Comparison of ENCODE assay signal across 8 mouse cellular contexts in genomic region chr4:82499238-82499637, GRCm38 (mm10).
DNase-seq lines count a peak whose midpoint lies in the region; ATAC-seq lines count a peak whose summit lies in the region.

No protein-coding gene starts in this region.

- no peaks in the 10 kb centered on the region for H3K27me3 ChIP-seq in lung, embryonic 15.5 days
- H3K27me3 ChIP-seq in hindbrain, embryonic 16.5 days (replicated peaks; ENCODE audit: control insufficient read depth, insufficient read depth, low read length) = no peaks in the 10 kb centered on the region; the same call in 1 of the 2 replicates
- H3K27me3 ChIP-seq in stomach, embryonic 14.5 days (ENCODE audit: control insufficient read depth, insufficient read depth, low read length) = no peaks in the 10 kb centered on the region

- peak overlapping the region; percentile 70 for H3K27ac ChIP-seq in lung, embryonic 15.5 days
- peak overlapping the region; percentile 30 for H3K27ac ChIP-seq in hindbrain, embryonic 16.5 days (ENCODE audit: low read depth, low read length)
- no peak overlapping the region for H3K27ac ChIP-seq in stomach, embryonic 14.5 days (ENCODE audit: low read length)

- peak overlapping the region; percentile 52 for H3K4me2 ChIP-seq in lung, embryonic 15.5 days
- peak overlapping the region; percentile 51 for H3K4me2 ChIP-seq in hindbrain, embryonic 16.5 days (ENCODE audit: low read length)
- H3K4me2 ChIP-seq in stomach, embryonic 14.5 days (replicated peaks; ENCODE audit: low read depth, low read length) = 0 out of 2 replicates have a peak overlapping the region, but pooled peaks have one; percentile 7

- H3K4me3 ChIP-seq in lung, embryonic 15.5 days = peak overlapping the region; percentile 85
- H3K4me3 ChIP-seq in hindbrain, embryonic 16.5 days (ENCODE audit: low read length) = peak overlapping the region; percentile 36
- H3K4me3 ChIP-seq in stomach, embryonic 14.5 days (ENCODE audit: low read depth, low read length) = no peak overlapping the region

- no peaks in the 10 kb centered on the region for H3K9me3 ChIP-seq in lung, embryonic 15.5 days
- no peaks in the 10 kb centered on the region for H3K9me3 ChIP-seq in hindbrain, embryonic 16.5 days (ENCODE audit: control insufficient read depth, low read length)
- H3K9me3 ChIP-seq in stomach, embryonic 14.5 days (ENCODE audit: control insufficient read depth, low read depth, low read length) = no peaks in the 10 kb centered on the region

- no peak for ATAC-seq in lung, embryonic 15.5 days (ENCODE audit: borderline replicate concordance, extremely low read depth, low FRiP score, low TSS enrichment)
- ATAC-seq in hindbrain, embryonic 16.5 days = peak; percentile 35; the same call in 1 of the 2 replicates
- no peak for ATAC-seq in stomach, embryonic 14.5 days (ENCODE audit: insufficient number of reproducible peaks, insufficient read depth, low FRiP score, low read depth)

- WGBS in lung, embryonic 15.5 days = 30% methylated on average over 5 of the region's 5 CpGs
- 41% methylated on average over 5 of the region's 5 CpGs for WGBS in hindbrain, embryonic 16.5 days
- WGBS in stomach, embryonic 14.5 days = 63% methylated on average over 5 of the region's 5 CpGs

- peaks cover 10% of the 10 kb centered on the region for H3K36me3 ChIP-seq in lung, embryonic 15.5 days
- H3K36me3 ChIP-seq in hindbrain, embryonic 16.5 days (ENCODE audit: control insufficient read depth, insufficient read depth, low read length) = no peaks in the 10 kb centered on the region; the same call in 1 of the 2 replicates
- H3K36me3 ChIP-seq in stomach, embryonic 14.5 days (ENCODE audit: control insufficient read depth, insufficient read depth, low read length) = peaks cover 16% of the 10 kb centered on the region

- H3K9ac ChIP-seq in lung, embryonic 15.5 days = peak overlapping the region; percentile 39
- H3K9ac ChIP-seq in hindbrain, embryonic 16.5 days (ENCODE audit: low read depth, low read length) = peak overlapping the region; percentile 4
- no peak overlapping the region for H3K9ac ChIP-seq in stomach, embryonic 14.5 days (replicated peaks; ENCODE audit: low read depth, low read length)

- peaks cover 59% of the 10 kb centered on the region for H3K4me1 ChIP-seq in lung, embryonic 15.5 days
- peaks cover under 1% of the 10 kb centered on the region; the same call in 1 of the 2 replicates for H3K4me1 ChIP-seq in hindbrain, embryonic 16.5 days (ENCODE audit: control insufficient read depth, insufficient read depth, low read depth, low read length)
- peaks cover 35% of the 10 kb centered on the region for H3K4me1 ChIP-seq in stomach, embryonic 14.5 days (ENCODE audit: control insufficient read depth, insufficient read depth, low read length)

- peak; percentile 51 to 67 for DNase-seq in cerebellum, adult 18-20 months
- no peak for DNase-seq in cerebellum, postnatal 4 days (ENCODE audit: low spot score in 2 of 2)
- DNase-seq in lung, postnatal 25 days (ENCODE audit: low spot score) = no peak
- DNase-seq in adrenal gland, adult 2 months = no peak
- no peak for DNase-seq in left cerebral cortex, adult 9 months (ENCODE audit: low spot score in 2 of 2)

Comparison
In these comparisons a context has a peak if more than half of its experiments do, and no peak if none do; other contexts are left out.
1. DNase-seq: peak in cerebellum, adult 18-20 months (2 of 2); none in cerebellum, postnatal 4 days (0 of 2), lung, postnatal 25 days (single experiment), adrenal gland, adult 2 months (single experiment) and left cerebral cortex, adult 9 months (0 of 2).
2. Peak in every context shown above with its lines, with median percentiles within 50 percentile points of each other: H3K4me2 ChIP-seq.